Comparison of ENCODE assay signal across 11 mouse cellular contexts in the genomic region with DNA sequence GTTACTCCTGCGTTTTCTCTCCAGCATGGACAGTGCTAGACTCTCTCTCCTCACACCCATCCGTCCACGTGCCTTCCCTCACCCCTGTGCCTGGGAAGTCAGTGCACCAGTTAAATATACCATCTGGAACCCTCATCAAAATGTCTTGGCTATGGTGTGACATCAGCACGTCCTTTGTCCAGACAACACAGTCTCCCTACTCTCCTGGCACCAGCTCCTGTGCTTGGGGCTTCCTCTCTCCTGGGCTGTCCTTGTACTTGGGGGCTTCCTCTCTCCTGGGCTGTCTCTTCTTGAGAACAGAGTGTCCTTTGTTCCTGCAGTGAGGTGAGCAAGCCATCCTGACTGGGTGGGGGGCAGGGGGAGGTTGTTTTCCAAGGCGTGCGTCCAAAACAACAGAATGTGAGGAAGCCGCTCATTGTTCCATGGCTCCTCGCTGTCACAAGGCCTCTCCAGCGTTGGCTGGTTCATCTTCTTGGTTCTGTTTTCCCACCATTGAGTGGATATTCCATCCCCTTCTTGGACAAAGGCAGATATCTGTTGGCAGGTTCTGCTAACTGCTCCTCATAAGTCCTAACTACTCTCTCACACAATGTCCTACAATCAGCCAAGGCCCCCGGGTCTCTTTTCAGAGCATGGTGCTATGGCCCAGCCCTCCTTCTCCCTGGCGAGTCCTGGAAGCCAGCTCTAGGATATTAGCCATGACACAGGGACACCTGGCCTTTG. TPM values are rescaled to one million over a fixed set of nuclear protein-coding genes. Genes with fewer than 3 reads are reported as not detected.
DNase-seq lines count a peak whose midpoint lies in the region; ATAC-seq and TF ChIP-seq lines count a peak whose summit lies in the region.
"Had no signal": no experiment of that assay in that cellular context is flagged by ENCODE, and none has a peak within 500 bp of the region (broad histone marks: within the 10 kb centered on the region; RNA-seq: fewer than 3 reads in every experiment).

No protein-coding gene starts in this region.

- ATAC-seq in stomach, embryonic 15.5 days (ENCODE audit: insufficient read depth, low FRiP score, low read depth) = no peak
- no peak for ATAC-seq in megakaryocyte progenitor cell, adult 5-6 weeks (replicated peaks; ENCODE audit: poor library complexity)
- ATAC-seq: forebrain, embryonic 14.5 days had no signal

- peak overlapping the region; percentile 44; the same call in 1 of the 2 replicates for H3K27ac ChIP-seq in left cerebral cortex, adult 2 months
- peak overlapping the region; percentile 4; the same call in 1 of the 2 replicates for H3K27ac ChIP-seq in stomach, embryonic 15.5 days
- H3K27ac ChIP-seq: liver, embryonic 15.5 days had no signal

- no peak overlapping the region for H3K4me2 ChIP-seq in stomach, embryonic 15.5 days
- H3K4me2 ChIP-seq: liver, embryonic 15.5 days had no signal

- intact Hi-C loops in left cerebral cortex, adult 2 months (cut with DNase I) = no loop called here
- intact Hi-C loops in left cerebral cortex, postnatal 4 days (cut with DNase I) = no loop called here

- no peak for TF ChIP-seq CTCF in left cerebral cortex, adult 2 months (IDR thresholded peaks at IDR 0.05)

- no peaks in the 10 kb centered on the region for H3K36me3 ChIP-seq in stomach, embryonic 15.5 days
- H3K36me3 ChIP-seq: liver, embryonic 15.5 days had no signal

- peak; percentile 66 for DNase-seq in cerebellum, adult 11-12 months
- DNase-seq in cerebellum, adult 9-10 months = no peak
- DNase-seq in left cerebral cortex, adult 2 months (ENCODE audit: extremely low spot score in 1 of 2, low spot score in 2 of 2) = no peak
- no peak for DNase-seq in left cerebral cortex, postnatal 4 days
- peak; percentile 40 for DNase-seq in kidney, postnatal 10 days
- DNase-seq in thymus, postnatal 10 days (ENCODE audit: low spot score in 2 of 2) = no peak
- DNase-seq: cerebellum, postnatal 36 days had no signal

- no peaks in the 10 kb centered on the region for H3K27me3 ChIP-seq in stomach, embryonic 15.5 days (replicated peaks)

- H3K4me3 ChIP-seq in left cerebral cortex, adult 2 months = no peak overlapping the region
- H3K4me3 ChIP-seq in stomach, embryonic 15.5 days (replicated peaks) = no peak overlapping the region
- H3K4me3 ChIP-seq: liver, embryonic 15.5 days had no signal

- no peaks in the 10 kb centered on the region for H3K9me3 ChIP-seq in stomach, embryonic 15.5 days
- H3K9me3 ChIP-seq: liver, embryonic 15.5 days had no signal

- H3K4me1 ChIP-seq in stomach, embryonic 15.5 days = no peaks in the 10 kb centered on the region
- H3K4me1 ChIP-seq: liver, embryonic 15.5 days had no signal

- H3K9ac ChIP-seq in stomach, embryonic 15.5 days = no peak overlapping the region
- H3K9ac ChIP-seq: liver, embryonic 15.5 days had no signal

- 76% methylated on average over 11 of the region's 11 CpGs for WGBS in stomach, embryonic 15.5 days

RNA-seq across cellular contexts. Expression of gene Mcf2l, which starts 32.2 kb away (rescaled TPM):
- 100 to 1,000 TPM; 235 to 280 TPM for total RNA-seq in left cerebral cortex, adult 2 months (2021)
- 100 to 1,000 TPM; 399 to 404 TPM for total RNA-seq in left cerebral cortex, postnatal 4 days (2021)
- polyA plus RNA-seq in stomach, embryonic 15.5 days (2015; fragmentation: Nextera tagmentation; extraction: Ambion mirVana) = 14.3 and 18.4 TPM in 2 replicates
- total RNA-seq in megakaryocyte progenitor cell, adult 5-6 weeks (2015) = 7.6 and 8.8 TPM in 2 replicates
- 19.9 and 20.2 TPM in 2 replicates for total RNA-seq in megakaryocyte progenitor cell, adult 5-6 weeks (2017)

Comparison
In these comparisons a context has a peak if more than half of its experiments do, and no peak if none do; other contexts are left out.
1. DNase-seq: peak in cerebellum, adult 11-12 months (single experiment) and kidney, postnatal 10 days (single experiment); none in cerebellum, adult 9-10 months (single experiment), left cerebral cortex, adult 2 months (0 of 2), left cerebral cortex, postnatal 4 days (single experiment) and thymus, postnatal 10 days (0 of 2).
2. RNA of gene Mcf2l, which starts 32.2 kb away (total RNA-seq): 399 to 404 TPM in left cerebral cortex, postnatal 4 days and 235 to 280 TPM in left cerebral cortex, adult 2 months; 7.6 to 20.2 TPM in megakaryocyte progenitor cell, adult 5-6 weeks; every median in the first group is over 10 times any median in the second.